Mouse (Mus musculus) erythroblast, embryonic 14.5 days (primary cell): ENCODE results near the gene Mta1.

Experiments used
- GATA1 ChIP-seq: IDR thresholded peaks from 2 replicates; pipeline ENCODE4 v1.6.1; 2012; ENCODE audit warnings: low read length, inconsistent platforms, mixed read lengths
- TAL1 ChIP-seq: IDR thresholded peaks from 3 replicates; pipeline ENCODE4 v1.6.1; 2012; ENCODE audit warnings: low read length, inconsistent platforms, mixed read lengths

DNA sequence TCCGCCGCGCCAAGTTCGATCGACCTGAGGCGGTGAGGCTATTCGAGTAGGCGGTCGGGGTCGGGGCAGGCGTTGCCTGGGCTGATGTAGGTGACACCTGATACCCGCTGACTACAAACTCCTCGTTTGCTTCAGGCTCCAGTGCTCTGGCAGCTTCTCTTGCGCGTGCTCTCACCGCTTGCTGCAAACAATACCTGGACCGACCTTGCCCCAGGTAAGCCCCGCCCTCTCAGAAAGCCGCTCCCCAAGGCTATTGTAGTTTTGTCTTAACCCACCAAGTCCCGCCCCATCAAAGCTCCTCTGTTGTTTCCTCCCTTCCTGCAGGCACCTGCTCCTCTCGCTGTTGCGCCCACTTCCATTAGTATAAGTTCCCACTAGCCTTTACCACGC is 58.5 kb downstream of the Mta1 start:
- no peak for TF ChIP-seq GATA1
- TF ChIP-seq TAL1 = no peak
